Mouse (Mus musculus): ENCODE measurements around the gene Emp3.

GRCm38 (mm10) chr7:45917004-45917704 is 4.0 kb downstream of the Emp3 start:
- TF ChIP-seq ZMIZ1 (IDR thresholded peaks at IDR 0.05; ENCODE audit: low read depth, low read length) (no peak), EP300 (IDR thresholded peaks at IDR 0.05; ENCODE audit: low read length) (no peak), GABPA (IDR thresholded peaks at IDR 0.05; ENCODE audit: insufficient replicate concordance, low read depth, low read length) (no peak), BHLHE40 (IDR thresholded peaks at IDR 0.05; ENCODE audit: low read depth, low read length) (no peak), POLR2AphosphoS2 (IDR thresholded peaks at IDR 0.05; ENCODE audit: low read depth, low read length) (no peak), POLR2A (IDR thresholded peaks at IDR 0.05; ENCODE audit: low read depth, low read length) (no peak), NELFE (IDR thresholded peaks at IDR 0.05; ENCODE audit: low read depth, low read length) (no peak), CTCF (conservative IDR thresholded peaks at IDR 0.05 in 1 of 2, IDR thresholded peaks at IDR 0.05 in 1 of 2; ENCODE audit: low read depth in 2 of 2, low read length in 2 of 2) (no peak), CHD2 (IDR thresholded peaks at IDR 0.05; ENCODE audit: low read length) (no peak), IRF4 (IDR thresholded peaks at IDR 0.05; ENCODE audit: low read depth, low read length) (no peak), KAT2A (IDR thresholded peaks at IDR 0.05; ENCODE audit: insufficient replicate concordance, low read length) (no peak)
